Mouse (Mus musculus) adrenal gland, adult (tissue): ENCODE measurements around the gene Lmbr1.

ENCODE experiments used
- DNase-seq, 2 experiments: peaks; one replicate each; pipeline ENCODE4 v3.0.0; 2022 to 2023; ENCODE audit warnings: low spot score in 1 of 2; ENCODE audit not compliant: inconsistent age in 2 of 2

The Lmbr1 gene

DNA sequence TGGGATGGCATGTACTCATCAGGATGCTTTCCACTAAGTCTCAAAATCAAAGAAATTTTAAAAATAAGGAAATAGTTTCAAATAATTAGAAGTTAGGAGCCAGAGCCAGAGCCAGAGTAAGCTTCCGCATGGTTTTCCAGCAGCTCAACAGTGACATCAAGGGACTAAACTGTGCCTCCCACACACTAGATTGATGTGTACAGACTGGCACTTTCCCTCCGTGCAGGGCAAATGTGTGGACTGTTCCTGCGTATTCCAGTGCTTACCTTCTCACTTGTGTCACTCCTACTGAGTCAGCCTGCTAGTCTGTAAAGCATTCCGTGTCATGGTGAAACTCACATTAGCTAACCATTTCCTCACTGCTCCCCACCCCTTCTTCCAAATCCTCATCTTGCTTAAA, 107.3 kb downstream of the Lmbr1 start:
- DNase-seq, result peak; percentile 44 to 69

DNA sequence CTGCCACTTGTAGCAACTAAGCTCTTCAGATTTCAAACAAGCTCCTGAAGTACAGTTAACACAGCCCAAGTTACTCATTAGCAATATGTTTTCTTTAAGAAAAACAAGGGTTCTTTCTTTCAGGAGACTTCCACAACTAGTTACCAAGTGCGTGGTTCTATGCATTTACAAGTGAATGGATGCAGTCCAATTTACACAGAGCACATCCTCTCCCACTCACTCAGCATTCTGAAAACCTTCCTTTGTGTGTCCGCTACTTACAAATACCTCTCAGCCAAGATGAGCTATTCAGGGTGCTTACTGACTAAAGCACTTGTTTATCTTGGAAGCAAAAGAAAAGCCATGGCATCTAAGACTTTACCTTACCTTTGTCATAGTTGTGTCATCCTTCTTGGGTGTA, 124.3 kb downstream of the Lmbr1 start:
- DNase-seq, result no peak

DNA sequence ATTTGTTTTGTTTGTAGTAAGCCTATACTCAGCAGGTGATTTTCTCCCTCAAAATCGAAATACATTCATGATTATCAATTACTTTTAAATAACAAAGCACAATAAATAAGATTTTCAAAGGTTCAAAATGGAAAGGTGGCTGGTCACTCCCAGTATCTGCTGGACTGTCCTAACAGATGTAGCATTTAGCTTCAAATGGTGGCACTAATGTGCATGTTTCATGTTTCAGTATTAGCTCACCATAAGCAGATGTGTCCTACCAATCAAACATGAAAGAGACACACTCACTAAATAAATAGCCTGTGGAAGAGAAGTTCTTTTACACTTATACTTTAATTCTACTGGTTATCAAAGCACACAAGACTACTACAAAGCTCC, 126.7 kb downstream of the Lmbr1 start:
- no peak for DNase-seq

DNA sequence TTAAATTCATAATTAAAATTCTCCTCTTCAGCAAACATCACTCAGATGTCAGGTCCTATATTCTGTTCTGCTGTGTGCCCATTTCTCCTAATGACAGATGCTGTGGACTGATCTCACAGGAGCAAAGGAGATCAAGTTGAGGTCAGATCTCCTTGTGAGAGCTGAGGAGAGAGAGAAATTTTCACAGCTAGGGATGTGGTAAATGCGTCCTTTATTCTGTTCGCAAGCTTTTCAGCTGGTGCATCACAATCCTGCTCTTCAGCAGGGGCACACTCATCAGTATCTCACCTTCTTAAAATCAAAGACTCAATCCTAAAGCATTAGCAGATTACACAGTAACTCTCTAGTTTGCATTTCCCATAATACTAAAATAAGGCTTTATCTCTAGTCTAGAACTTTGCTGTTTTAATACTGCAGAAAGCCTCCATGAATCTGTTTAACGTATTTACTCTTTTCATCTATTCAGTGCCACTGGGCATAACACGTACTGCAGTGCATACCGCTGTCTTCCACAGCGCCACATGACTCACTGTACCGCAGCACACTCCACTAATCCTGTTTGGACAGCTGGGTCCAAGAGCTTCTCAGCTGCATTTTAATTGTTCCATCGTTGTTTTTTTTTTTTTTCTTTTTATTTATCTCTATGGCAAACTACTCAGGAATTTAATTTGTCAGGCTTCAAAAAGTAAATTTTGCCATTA, 127.2 kb downstream of the Lmbr1 start:
- no peak for DNase-seq

DNA sequence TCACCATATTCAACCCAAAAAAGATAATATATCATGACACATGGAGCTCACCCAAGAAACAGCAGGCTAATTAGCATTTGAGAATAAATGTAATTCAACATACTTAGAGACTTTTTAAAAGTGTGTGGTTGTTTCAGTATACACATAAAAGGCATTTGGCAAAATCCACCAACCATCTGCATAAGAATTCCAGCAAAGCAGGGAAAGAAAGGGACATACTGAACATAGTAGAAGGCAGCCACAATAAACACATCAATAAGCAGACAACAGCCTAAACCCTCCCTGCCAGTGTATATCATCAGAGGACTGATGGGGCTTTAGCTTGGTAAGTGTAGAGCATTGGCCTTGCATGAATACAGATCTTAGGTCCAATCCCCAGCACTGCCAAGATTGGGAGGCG, 133.4 kb downstream of the Lmbr1 start:
- DNase-seq, result no peak

DNA sequence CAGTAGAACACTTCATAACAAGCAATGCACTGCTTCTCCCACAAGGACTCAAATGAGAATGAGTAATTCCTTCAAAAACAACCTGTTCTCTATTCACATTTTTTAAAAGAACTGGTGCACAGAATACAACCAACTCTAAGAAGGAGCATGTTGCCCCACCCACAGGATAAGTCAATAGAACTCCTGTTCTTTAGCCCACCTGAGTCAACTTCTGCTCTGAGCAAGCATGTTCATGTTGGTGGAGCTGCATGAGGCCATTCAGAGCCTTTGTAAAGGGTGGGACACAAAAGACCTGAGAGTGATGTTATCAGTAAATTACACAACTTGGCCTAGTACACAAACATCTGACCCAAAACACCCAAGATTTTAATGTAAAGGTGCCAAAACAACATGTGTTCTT, 139.8 kb downstream of the Lmbr1 start:
- no peak for DNase-seq

DNA sequence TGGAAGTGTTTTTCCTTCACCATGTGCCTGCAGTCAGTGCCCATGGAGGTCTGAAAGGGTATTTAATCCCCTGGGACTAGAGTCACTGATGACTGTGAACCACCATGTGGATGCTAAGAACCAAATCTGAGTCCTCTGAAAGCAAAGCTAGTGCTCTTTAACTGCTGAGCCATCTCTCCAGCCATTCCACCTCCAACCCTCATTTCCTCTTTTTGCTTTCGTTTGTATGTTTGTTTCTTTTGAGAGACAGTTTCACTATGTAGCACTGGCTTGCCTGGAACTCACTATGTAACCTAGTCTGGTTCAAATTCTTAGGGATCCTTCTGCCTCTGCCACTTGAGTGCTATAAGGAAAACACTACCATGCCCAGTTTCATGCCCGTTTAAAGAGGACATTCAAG, 147.7 kb downstream of the Lmbr1 start:
- DNase-seq, result no peak

DNA sequence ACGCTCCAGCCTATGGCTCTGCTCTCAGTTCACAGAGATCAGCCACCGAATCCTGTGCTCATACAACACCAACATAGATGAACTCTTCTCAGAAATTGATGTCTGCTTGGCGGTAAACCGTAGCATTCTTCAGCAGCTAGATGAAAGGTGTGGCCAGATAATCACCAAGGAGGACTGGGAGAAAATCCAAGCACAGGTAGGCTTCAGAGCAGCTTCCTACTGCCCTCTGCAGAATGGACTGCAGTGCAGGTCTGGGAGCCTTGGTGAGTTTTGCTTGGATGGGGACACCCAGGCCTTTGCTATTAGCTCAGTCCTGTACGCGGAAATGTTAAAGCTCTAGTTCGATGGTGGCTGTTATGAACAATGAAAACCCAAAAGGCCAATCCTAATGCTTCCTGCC, 154.1 kb downstream of the Lmbr1 start:
- no peak for DNase-seq

DNA sequence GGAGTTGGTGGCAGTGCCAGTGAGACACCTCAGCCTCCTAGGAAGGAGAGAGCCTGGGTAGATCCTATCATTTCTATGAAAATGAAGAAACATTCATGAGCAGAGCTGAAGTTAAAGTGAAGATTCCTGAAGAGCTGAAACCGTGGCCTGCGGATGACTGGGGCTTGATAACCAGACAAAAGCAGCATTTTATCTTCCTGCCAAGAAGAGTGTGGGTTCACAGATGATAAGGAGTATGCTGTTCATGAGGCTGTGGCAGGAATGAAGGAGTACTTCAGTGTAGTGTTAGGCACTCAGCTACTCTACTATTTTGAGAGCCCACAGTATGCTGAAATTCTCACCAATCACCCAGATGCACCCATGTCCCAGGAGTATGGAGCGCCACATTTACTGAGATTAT, 160.2 kb downstream of the Lmbr1 start:
- no peak for DNase-seq

DNA sequence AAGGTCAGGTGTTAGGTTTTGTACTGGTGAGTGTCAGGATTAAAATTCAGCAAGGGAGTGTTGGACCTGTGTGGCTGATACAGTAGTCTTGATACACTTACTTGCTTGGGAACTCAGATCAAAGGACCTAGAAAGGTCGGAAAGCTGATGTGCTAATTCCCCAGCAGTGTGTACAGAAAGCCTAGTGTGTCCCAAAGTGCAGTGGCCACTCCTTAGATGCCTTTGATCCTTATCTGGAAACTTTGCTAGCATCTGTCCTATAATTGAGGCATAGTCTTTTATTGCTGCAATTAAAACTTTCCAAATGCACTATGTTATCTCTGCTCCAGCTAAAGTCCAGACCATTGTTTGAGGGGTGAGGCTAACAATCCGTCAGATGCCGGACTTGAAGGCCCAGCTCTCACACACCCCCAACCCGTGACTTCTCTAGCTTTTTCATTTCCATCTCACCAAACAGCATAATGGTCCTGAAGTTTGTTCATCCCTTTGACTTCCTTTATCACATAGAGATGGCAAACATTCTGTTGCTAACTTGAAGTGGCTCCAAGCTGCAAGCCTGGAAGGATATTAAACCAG, 166.1 kb downstream of the Lmbr1 start:
- no peak for DNase-seq

DNA sequence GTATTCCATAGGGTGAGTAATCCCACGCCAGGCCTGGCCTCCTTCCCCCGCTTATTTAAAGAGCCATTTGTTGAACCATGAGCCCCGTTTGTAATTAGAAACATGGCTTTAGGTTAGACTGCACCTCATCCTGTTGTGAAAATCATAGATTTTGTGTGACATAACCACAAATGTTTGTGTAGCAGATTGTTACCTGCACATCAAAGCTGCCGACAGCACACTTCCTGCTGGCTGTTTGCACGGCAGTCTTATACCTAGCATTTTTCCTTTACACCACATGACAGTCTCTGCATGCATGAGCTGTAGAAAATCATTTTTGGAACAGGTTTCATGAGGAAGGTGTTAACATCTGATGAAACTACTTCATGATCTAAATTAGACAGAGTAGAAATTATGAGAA, 172.5 kb downstream of the Lmbr1 start:
- DNase-seq, result no peak

DNA sequence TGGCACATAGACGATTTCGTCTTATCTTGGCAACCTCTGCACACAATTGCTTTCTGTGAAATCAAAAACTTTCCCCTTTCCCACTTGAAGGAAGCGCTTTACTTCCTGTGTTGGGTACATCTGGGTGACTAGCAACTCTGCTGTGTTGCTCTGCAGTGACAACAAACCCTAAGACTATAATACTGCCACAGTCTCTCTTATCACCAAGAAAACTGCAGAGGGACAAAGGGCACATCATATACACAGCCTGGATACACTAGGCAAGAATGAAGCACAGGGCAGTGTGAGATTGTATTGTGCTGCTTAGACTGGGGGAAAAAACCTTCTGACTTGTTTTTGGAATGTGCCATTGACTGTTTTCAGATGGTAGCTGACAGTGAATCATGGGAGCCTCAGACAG, 178.3 kb downstream of the Lmbr1 start:
- no peak for DNase-seq

DNA sequence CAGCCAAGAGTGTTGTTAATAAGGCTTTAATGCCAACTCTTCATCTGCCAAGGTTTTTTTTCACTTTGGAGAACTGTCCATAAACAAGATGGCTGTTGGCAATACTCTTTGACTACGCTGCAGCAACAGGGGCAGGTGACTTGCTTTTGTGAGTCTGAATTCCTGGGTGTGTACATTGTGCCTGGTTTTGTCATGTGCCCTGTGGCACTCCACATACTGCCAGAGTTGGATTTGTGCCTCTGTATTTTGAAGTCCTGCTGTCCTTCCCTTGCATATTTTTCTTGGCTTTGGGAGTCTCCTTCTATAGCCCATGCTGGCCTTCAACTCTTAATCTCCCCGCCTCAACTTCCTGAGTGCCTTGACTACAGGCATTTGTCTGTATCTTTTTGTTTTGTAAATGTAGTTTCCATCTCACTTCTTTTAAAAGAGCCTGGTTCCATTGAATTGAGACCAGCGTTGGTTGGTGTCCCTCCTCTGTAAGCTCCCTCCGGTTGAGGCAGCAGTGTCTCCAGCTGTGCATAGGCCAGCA, 179.2 kb downstream of the Lmbr1 start:
- DNase-seq, result no peak

DNA sequence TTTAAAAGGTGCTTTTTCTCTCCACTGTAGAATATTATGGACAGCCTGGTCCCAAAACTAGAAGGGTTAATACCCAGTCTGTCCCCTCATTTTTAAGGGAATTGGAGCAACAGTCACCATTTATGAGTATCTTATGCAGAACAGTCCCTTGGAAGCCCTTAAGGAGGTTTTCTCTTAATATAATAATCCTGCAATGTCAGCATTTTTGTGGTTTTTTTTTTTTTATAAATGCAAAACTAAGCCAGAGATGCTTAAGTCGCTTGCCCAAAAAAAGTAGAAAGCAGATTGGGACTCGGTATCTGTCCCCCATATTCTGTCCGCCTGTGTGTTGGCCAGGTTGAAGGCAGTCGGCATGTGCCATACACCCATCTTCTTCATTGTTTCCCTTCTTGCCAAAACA, 181.0 kb downstream of the Lmbr1 start:
- no peak for DNase-seq

DNA sequence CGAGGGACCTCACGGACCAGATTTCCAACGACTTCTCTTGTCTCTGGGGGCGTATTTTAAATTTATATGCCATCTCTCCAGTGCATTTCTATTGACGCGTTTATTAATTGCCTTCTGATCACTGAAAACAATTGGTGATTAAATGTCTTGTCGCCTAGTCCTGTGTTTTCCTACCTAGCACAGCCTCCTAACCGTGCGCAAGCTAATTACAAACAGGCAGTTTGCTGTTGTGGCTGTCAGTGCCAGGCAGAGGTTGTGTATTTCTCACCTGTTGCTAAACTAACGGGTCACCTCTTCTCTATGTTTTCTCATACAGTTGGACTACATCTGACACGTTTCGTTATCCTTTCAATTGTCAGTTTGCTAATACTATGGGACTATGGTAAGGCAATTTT, 181.9 kb downstream of the Lmbr1 start:
- DNase-seq, result no peak

DNA sequence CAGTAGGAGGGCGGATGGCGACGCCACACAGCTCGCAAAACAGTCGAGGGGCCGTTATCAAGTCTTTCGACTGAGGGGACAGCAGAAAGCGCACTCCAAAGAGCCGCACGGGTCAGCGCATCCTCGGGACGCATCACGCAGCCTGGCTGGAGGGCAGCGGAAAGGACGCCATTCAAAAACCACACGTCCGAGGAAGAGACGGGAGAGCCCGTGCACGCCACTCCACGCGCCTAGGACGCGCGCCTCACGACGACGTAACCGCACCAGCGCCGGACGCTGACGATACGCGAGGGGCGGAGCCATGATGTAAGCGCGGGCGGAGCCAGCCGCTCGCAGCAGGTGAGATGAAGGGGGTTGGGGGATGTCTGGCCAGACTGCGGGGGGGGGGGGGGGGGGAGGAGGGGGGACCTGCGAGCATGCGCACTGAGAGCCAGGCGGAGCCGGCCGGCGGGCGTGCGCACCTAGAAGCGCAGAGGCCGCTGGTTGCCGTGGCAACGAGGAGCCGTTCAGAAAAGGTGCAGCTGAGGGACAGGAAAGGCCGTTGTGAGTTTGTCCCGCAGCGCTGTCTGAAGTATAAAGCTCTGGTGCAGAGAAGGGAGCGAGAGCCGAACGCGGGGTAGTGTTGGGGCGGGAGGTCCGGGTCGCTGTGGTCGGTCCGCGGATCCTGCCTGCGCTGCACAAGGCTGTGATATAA, 182.5 kb downstream of the Lmbr1 start, which contains the start of gene Rnf32:
Gene Rnf32 (plus strand): TSS at position 423 of the 694 bp plus-strand sequence.
- peak; percentile 93 to 94 for DNase-seq

DNA sequence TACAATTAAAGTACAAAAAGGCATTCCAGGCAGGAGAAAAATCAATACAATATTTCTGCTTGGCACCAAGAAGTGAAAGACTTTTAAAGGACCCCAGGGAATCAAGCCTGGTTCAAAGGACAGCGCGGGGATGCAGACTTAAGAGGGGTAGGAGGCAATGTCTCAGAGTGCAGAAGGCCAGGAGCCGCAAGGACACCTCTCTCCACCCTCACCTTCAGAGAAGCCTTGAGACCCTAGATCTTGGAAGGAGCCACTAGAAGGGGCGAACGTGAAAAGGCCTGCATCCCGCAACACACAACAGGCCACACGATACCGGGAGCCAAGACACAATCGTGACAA, 183.0 kb downstream of the Lmbr1 start:
- no peak for DNase-seq

DNA sequence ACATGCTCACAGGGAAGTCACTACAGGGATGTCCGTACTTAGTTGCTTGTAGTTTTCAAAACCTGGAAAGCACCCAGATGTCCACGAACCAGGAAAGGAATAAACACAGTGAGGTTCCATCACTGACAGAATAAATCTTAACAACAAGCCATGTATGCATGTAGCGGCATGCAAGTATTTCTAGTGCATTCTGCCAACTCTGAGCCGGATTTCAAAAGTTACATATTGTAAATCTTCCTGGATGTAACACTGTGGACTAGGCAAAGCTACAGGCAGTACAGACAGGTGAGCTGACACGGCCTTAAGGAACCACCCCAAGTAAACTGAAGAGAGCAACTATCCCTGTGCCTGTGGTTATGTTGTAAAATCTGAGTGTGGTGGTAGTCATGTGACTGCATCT, 191.4 kb downstream of the Lmbr1 start:
- no peak for DNase-seq
